Mouse (Mus musculus) neural tube, embryonic 14.5 days (tissue): ENCODE measurements at regions not wholly inside any gene's neighbourhood (a gene's known extent, or its start where the extent isn't known, plus 50 kb on each side); places are given as distances from the start of the nearest gene placed in this dataset.

Experiments used
- ATAC-seq: fragments of 200-750 bp; cut with Nextera tagmentation; 2 replicates; pipeline ENCODE4 v1.8.0; 2017; ENCODE audit warnings: low read depth, mild to moderate bottlenecking, moderate TSS enrichment, moderate library complexity
- H3K27ac ChIP-seq: fragments of 300-500 bp; sonication (generic); 2 replicates; pipeline ENCODE4 v1.5.1; 2014; ENCODE audit warnings: low read depth, mild to moderate bottlenecking, control low read depth, low read length, moderate library complexity, mixed read lengths
- H3K27me3 ChIP-seq: fragments of 300-500 bp; sonication (generic); 2 replicates; pipeline ENCODE4 v1.6.1; 2014; ENCODE audit warnings: low read length; ENCODE audit not compliant: control insufficient read depth, insufficient read depth
- H3K36me3 ChIP-seq: fragments of 300-500 bp; sonication (generic); 2 replicates; pipeline ENCODE4 v1.6.1; 2014; ENCODE audit warnings: low read length, mixed read lengths; ENCODE audit not compliant: control insufficient read depth, insufficient read depth
- H3K4me1 ChIP-seq: fragments of 300-500 bp; sonication (generic); 2 replicates; pipeline ENCODE4 v1.6.1; 2014; ENCODE audit warnings: low read length; ENCODE audit not compliant: control insufficient read depth, insufficient read depth
- H3K4me2 ChIP-seq: fragments of 300-500 bp; sonication (generic); 2 replicates; pipeline ENCODE4 v1.6.1; 2014; ENCODE audit warnings: mild to moderate bottlenecking, low read depth, low read length, control low read depth
- H3K4me3 ChIP-seq: fragments of 300-500 bp; sonication (generic); 2 replicates; pipeline ENCODE4 v1.5.1; 2014; ENCODE audit warnings: low read depth, low read length, control low read depth, mixed read lengths
- H3K9ac ChIP-seq: fragments of 300-500 bp; sonication (generic); replicated peaks from 2 replicates; pipeline ENCODE4 v1.6.1; 2014; ENCODE audit warnings: low read depth, mild to moderate bottlenecking, control low read depth, low read length, mixed read lengths
- H3K9me3 ChIP-seq: fragments of 300-500 bp; sonication (generic); 2 replicates; pipeline ENCODE4 v1.6.1; 2016; ENCODE audit warnings: low read length; ENCODE audit not compliant: control insufficient read depth
- WGBS: fragments of 180-500 bp; shearing (Covaris S2); extraction: QIAGEN DNeasy Blood & Tissue Kit; methylation state at CpG from one replicate; pipeline ENCODE4 v1.1.7; 2014; 5-methylcytosine and 5-hydroxymethylcytosine counted together

DNA sequence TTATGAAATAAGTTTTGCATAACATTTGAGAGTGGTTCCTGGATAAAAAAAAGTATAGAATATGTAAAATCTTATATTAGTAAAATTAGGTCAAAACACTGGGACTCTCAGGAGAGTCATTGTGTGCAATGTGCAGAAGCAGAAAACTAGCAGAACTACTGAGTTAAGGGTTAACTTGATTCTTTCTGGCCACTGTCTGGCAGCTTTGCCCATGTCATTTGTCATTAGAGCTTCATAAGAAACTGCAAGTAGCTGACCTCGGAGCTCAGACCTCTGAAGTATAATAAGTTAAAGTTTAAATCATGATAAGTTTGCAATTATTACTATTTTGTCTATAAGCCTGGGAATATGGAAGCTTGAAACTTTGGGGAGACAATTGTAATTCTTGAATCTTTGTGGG lies 271.3 kb downstream of the Wdr11 start:
- Histone ChIP-seq H3K36me3 (no peaks in the 10 kb centered on the region), H3K4me2 (no peak overlapping the region), H3K4me1 (no peaks in the 10 kb centered on the region), H3K9ac (no peak overlapping the region), H3K4me3 (no peak overlapping the region), H3K27me3 (no peaks in the 10 kb centered on the region), H3K9me3 (no peaks in the 10 kb centered on the region), H3K27ac (no peak overlapping the region)
- no peak for ATAC-seq
- WGBS: 57% methylated on average over 1 of the region's 1 CpGs

DNA sequence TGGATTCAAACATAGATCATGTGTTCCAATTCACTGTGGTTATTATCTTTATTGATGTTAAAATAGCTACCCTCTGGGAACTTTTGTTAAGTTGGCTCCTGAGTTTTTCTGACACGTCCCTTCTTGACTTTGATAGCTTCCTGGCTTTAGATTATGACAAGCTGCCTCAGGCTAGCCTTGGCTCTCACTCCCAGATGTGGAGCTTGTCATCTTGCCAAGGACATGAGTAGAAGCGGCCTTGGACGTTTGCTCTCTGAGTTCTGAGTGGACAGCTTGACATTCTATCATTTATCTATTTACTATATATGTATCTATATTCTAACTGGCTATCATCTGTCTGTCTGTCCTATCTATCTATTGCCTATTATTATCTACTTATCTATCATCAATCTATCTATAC lies 273.9 kb downstream of the Wdr11 start:
- Histone ChIP-seq H3K4me3 (no peak overlapping the region), H3K9me3 (no peaks in the 10 kb centered on the region), H3K36me3 (no peaks in the 10 kb centered on the region), H3K4me1 (no peaks in the 10 kb centered on the region), H3K27me3 (no peaks in the 10 kb centered on the region), H3K9ac (no peak overlapping the region), H3K27ac (no peak overlapping the region), H3K4me2 (no peak overlapping the region)
- no peak for ATAC-seq
- 81% methylated on average over 3 of the region's 3 CpGs for WGBS

DNA sequence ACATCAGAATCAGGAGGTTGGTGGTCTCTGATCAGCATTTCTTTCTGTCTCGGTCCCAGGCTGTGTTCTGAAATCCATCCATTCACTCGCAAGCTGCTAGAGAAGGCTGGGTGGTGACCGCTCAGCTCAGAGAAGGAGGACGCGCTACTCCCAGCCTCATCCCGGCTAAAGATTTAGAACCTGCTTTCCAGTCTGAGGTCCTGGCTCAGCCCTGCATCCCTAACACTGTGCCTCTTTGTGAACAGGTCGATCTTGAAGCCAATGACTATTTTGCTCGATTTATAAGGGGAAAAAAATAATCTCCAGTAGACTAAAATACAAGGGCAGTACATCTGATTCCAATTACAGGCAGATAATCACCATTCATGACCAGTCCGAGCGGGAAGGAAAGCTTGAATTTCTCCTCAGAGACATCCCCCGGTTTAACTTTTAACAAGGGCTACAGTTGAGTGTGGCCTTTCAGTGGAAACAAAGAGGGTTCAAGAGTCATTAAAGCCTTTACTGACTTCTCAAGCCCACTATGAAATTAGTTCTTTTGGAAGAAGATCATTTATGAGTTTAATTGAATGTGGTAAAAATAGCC lies 280.6 kb downstream of the Wdr11 start:
- Histone ChIP-seq H3K27me3 (no peaks in the 10 kb centered on the region), H3K27ac (no peak overlapping the region), H3K9me3 (no peaks in the 10 kb centered on the region), H3K36me3 (no peaks in the 10 kb centered on the region), H3K9ac (no peak overlapping the region), H3K4me2 (no peak overlapping the region), H3K4me3 (no peak overlapping the region), H3K4me1 (no peaks in the 10 kb centered on the region)
- no peak for ATAC-seq
- WGBS: 61% methylated on average over 11 of the region's 11 CpGs

DNA sequence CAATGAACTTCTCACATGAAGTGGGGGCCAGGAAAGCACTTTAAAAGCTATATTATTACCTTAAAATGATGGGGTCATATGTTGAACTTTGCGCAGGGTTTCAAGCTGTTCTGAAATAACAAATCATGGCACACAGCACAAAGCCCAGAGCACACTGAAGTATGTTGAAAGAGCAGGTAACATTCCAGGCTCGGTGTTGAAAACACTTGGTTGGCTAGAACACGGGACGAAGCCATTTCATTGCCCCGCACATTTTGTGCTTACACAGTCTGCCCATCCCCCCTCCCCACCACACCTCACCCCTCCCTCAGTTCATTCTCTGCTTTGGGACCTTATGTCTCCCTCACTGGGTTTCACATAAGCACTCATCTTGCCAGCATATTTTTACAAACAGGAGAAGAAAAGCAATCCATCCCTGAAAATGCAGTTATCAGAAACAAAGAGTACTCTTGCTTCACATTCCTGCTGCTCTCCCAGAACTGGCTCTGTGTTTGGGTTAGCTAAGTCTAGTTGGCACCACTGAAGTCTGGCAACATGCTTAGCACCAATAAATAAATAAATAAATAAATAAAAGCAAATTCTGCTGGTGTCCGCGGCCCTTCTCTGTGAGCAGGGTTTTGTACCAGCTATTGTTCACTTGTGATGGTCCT lies 284.7 kb downstream of the Wdr11 start:
- no peaks in the 10 kb centered on the region for H3K36me3 ChIP-seq
- 85% methylated on average over 7 of the region's 7 CpGs for WGBS
- no peaks in the 10 kb centered on the region for H3K9me3 ChIP-seq
- H3K4me3 ChIP-seq: no peak overlapping the region
- H3K4me2 ChIP-seq: no peak overlapping the region
- ATAC-seq: no peak
- H3K27ac ChIP-seq: no peak overlapping the region
- H3K4me1 ChIP-seq: no peaks in the 10 kb centered on the region
- no peaks in the 10 kb centered on the region for H3K27me3 ChIP-seq
- H3K9ac ChIP-seq: no peak overlapping the region

DNA sequence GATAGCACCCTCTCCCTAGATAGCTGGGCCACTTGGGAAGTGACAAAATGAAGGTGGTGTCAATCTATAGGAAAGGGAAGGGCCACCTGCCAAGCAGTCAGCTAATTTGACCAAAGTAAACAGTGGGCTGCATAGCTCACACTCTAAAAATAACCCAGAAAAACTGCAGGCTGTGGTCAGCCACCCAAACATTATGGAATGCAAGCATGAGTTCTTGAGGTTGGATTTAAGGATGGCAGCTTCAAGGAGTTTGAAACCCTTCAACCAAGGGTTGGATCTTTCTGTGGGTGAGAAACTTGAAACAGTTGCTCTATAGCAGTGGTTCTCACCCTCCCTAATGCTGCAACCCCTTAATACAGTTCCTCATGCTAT lies 285.2 kb downstream of the Wdr11 start:
- H3K4me3 ChIP-seq: no peak overlapping the region
- no peaks in the 10 kb centered on the region for H3K27me3 ChIP-seq
- H3K9me3 ChIP-seq: no peaks in the 10 kb centered on the region
- ATAC-seq: no peak
- H3K27ac ChIP-seq: no peak overlapping the region
- no peak overlapping the region for H3K9ac ChIP-seq
- no peaks in the 10 kb centered on the region for H3K4me1 ChIP-seq
- no peaks in the 10 kb centered on the region for H3K36me3 ChIP-seq
- no peak overlapping the region for H3K4me2 ChIP-seq

DNA sequence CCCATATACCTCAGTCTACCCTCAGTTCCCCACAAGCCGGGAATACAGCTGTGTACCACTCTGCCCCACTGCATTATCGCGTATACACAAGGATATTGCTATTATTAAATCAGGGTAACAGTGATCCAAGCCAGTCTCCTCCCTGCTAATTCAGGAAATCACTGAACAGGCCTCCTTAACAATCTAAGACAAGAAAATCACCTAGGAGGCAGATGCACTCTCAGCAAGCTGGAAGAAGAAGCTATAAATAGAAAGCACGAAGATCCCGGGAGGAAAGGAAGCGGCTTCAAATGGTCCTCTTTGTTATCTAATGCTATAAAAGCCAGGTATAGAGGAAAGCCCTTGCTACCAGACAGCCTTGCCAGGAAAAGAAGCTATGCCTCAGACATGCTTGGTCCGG lies 304.6 kb downstream of the Wdr11 start:
- Histone ChIP-seq H3K9me3 (no peaks in the 10 kb centered on the region), H3K4me3 (no peak overlapping the region), H3K27ac (no peak overlapping the region), H3K9ac (no peak overlapping the region), H3K4me2 (no peak overlapping the region), H3K27me3 (no peaks in the 10 kb centered on the region), H3K4me1 (no peaks in the 10 kb centered on the region), H3K36me3 (no peaks in the 10 kb centered on the region)
- 62% methylated on average over 7 of the region's 7 CpGs for WGBS
- no peak for ATAC-seq

DNA sequence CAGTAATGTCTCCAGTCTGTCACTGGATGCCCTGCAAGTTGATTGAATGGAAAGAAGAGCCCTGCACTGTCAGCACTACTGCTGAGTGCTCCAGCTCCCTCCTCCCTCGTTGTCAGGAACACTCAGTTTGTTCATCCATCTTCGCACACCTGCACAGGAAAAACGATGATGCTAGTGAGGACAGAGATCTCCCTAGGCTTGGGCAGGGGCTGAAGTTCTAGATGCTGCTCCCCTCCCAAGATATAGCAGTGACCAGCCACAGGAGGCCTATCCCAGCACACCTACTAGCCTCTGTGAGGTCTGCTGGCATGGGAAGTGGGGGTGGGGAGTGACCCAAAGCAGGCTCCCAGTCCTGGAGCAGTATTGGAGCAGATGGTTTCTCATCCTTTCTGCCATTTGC lies 305.8 kb downstream of the Wdr11 start:
- Histone ChIP-seq H3K36me3 (no peaks in the 10 kb centered on the region), H3K4me2 (no peak overlapping the region), H3K9me3 (no peaks in the 10 kb centered on the region), H3K4me1 (no peaks in the 10 kb centered on the region), H3K4me3 (no peak overlapping the region), H3K27ac (no peak overlapping the region), H3K9ac (no peak overlapping the region), H3K27me3 (no peaks in the 10 kb centered on the region)
- WGBS: 86% methylated on average over 3 of the region's 3 CpGs
- no peak for ATAC-seq

DNA sequence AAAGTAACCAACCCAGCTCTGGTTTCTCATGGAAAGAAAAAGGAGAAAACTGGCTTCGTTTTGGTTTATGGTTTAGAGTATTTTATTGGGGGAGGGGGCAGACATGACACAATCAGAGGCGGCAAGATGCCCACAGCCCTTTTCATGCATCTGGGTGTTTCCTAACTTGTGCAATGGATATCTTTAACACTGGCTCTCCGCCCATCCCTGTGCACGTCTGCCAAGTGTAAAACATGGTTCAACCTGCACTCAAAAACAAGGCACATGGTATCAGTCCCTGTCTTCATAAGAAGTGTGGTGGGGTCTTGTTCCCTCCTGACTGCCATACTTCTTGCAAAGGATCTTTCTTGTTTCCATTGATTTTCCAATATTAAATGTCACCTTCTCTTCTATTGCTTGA lies 310.6 kb downstream of the Wdr11 start:
- no peak for ATAC-seq
- no peak overlapping the region for H3K4me3 ChIP-seq
- H3K4me2 ChIP-seq: no peak overlapping the region
- no peaks in the 10 kb centered on the region for H3K36me3 ChIP-seq
- no peaks in the 10 kb centered on the region for H3K27me3 ChIP-seq
- 86% methylated on average over 4 of the region's 4 CpGs for WGBS
- no peak overlapping the region for H3K9ac ChIP-seq
- H3K27ac ChIP-seq: no peak overlapping the region
- H3K9me3 ChIP-seq: no peaks in the 10 kb centered on the region
- no peaks in the 10 kb centered on the region for H3K4me1 ChIP-seq

DNA sequence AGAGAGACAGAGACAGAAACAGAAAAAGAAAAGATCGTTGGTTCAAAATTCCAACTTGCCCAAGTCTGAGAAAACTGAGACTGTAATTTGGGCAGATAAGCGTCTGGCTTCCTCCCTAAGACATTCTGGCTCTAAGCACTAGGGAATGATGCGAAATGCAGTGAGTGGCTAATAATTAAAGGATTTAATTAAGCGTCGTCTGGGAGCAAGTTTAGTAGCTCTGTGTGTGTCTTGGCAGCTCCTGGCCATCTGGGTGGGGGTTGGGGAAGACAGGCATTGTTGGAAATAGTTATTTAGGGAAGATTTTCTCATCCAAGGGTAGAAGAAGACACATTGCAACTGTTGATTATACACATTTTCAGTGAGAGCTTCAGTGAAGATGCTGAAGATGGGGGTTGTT lies 311.5 kb downstream of the Wdr11 start:
- H3K9ac ChIP-seq: no peak overlapping the region
- ATAC-seq: no peak
- H3K27me3 ChIP-seq: no peaks in the 10 kb centered on the region
- H3K36me3 ChIP-seq: no peaks in the 10 kb centered on the region
- WGBS: 56% methylated on average over 5 of the region's 5 CpGs
- no peak overlapping the region for H3K27ac ChIP-seq
- H3K4me2 ChIP-seq: no peak overlapping the region
- no peaks in the 10 kb centered on the region for H3K4me1 ChIP-seq
- H3K4me3 ChIP-seq: no peak overlapping the region
- no peaks in the 10 kb centered on the region for H3K9me3 ChIP-seq
